ENCODE assay signal across 13 mouse cellular contexts in the genomic region with DNA sequence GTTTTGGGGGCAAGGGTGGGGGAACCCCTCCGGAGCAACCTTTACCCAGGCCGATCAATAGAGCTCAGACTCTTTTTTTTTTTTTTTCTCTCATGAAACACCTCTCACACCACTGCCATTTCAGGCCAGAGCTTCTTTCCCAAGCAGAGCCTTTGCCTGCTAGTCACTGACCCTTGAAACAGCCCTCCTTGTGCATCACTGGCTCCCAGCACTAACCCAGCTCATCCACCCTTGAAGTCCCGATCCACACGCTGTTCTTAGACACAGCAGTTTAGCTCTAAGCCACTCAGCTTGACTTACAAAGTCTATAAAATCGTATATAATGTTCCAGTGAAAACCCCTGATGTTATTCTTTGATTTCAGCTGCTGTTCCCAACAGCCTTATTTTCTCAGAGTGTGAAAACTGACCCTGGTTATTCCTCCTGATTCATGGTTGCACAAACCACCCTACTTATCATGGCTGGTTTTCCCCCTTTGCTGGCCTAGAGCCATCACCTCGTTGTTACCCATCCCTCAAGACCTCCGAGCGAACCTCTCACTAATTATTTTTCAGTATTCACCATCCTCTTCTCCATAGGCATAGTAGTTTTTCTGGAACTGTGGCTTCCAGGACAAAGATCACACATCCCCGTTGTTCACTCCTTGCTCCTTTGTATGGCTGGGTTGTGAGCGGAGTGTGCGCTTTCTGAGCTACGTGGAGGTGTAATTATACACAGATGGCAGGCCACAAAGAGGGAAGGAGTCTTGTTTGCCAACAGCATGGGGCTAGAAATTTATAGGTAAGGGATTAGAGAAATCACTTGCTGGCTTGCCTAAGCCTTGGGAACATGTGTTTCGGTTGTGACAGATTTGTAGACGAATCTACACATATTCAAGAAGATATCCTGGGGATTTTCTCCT.
DNase-seq lines count a peak whose midpoint lies in the region; ATAC-seq and TF ChIP-seq lines count a peak whose summit lies in the region.
"Had no signal": no experiment of that assay in that cellular context is flagged by ENCODE, and none has a peak within 500 bp of the region (broad histone marks: within the 10 kb centered on the region; RNA-seq: fewer than 3 reads in every experiment).

No protein-coding gene starts in this region.

- H3K36me3 ChIP-seq in forebrain, postnatal 0 days (ENCODE audit: insufficient read depth) = no peaks in the 10 kb centered on the region
- H3K36me3 ChIP-seq in midbrain, embryonic 12.5 days = no peaks in the 10 kb centered on the region
- H3K36me3 ChIP-seq: embryonic facial prominence, embryonic 12.5 days; limb, embryonic 15.5 days had no signal

- no peak overlapping the region for H3K9ac ChIP-seq in forebrain, postnatal 0 days
- no peak overlapping the region for H3K9ac ChIP-seq in midbrain, embryonic 12.5 days (replicated peaks)
- H3K9ac ChIP-seq: embryonic facial prominence, embryonic 12.5 days; limb, embryonic 15.5 days had no signal

- ATAC-seq in forebrain, postnatal 0 days = no peak
- ATAC-seq in midbrain, embryonic 12.5 days (ENCODE audit: low FRiP score, low read depth) = no peak
- ATAC-seq in megakaryocyte-erythroid progenitor cell, adult 5-6 weeks (replicated peaks; ENCODE audit: low FRiP score, low TSS enrichment, poor library complexity, severe bottlenecking) = no peak

- no peaks in the 10 kb centered on the region for H3K27me3 ChIP-seq in forebrain, postnatal 0 days (ENCODE audit: insufficient read depth, low read length)
- H3K27me3 ChIP-seq in midbrain, embryonic 12.5 days = 0 out of 2 replicates have a peak, but pooled peaks cover 3% of the 10 kb centered on the region
- H3K27me3 ChIP-seq: embryonic facial prominence, embryonic 12.5 days; limb, embryonic 15.5 days had no signal

- H3K27ac ChIP-seq in forebrain, postnatal 0 days (ENCODE audit: low read depth, low read length) = peak overlapping the region; percentile 80
- peak overlapping the region; percentile 75 for H3K27ac ChIP-seq in midbrain, embryonic 12.5 days (replicated peaks)
- H3K27ac ChIP-seq: embryonic facial prominence, embryonic 12.5 days; limb, embryonic 15.5 days; macrophage had no signal

- no peak overlapping the region for H3K4me3 ChIP-seq in forebrain, postnatal 0 days (ENCODE audit: low read depth, low read length)
- H3K4me3 ChIP-seq in midbrain, embryonic 12.5 days = no peak overlapping the region
- no peak overlapping the region for H3K4me3 ChIP-seq in lung, adult 2 months (replicated peaks; ENCODE audit: extremely low read depth, low read depth, low read length)
- H3K4me3 ChIP-seq: embryonic facial prominence, embryonic 12.5 days; limb, embryonic 15.5 days had no signal

- TF ChIP-seq CTCF in brain, embryonic 14.5 days (IDR thresholded peaks at IDR 0.05; ENCODE audit: borderline replicate concordance, extremely low read depth, insufficient read depth, insufficient read length) = no peak
- no peak for TF ChIP-seq CTCF in forebrain, postnatal 0 days (IDR thresholded peaks at IDR 0.05; ENCODE audit: low read depth)
- no peak for TF ChIP-seq CTCF in lung, adult 2 months (IDR thresholded peaks at IDR 0.05; ENCODE audit: insufficient read depth, low read length)

- peaks cover 11% of the 10 kb centered on the region for H3K4me1 ChIP-seq in forebrain, postnatal 0 days (ENCODE audit: insufficient read depth)
- peaks cover 18% of the 10 kb centered on the region for H3K4me1 ChIP-seq in midbrain, embryonic 12.5 days
- H3K4me1 ChIP-seq in lung, adult 2 months (ENCODE audit: control insufficient read depth, insufficient read depth, low read length) = no peaks in the 10 kb centered on the region

- no peak for TF ChIP-seq POLR2A in brain, embryonic 14.5 days (IDR thresholded peaks at IDR 0.05; ENCODE audit: borderline replicate concordance, extremely low read depth, insufficient read depth, insufficient read length, poor library complexity, severe bottlenecking)
- TF ChIP-seq POLR2A in lung, adult 2 months (IDR thresholded peaks at IDR 0.05; ENCODE audit: borderline replicate concordance, extremely low read depth, low read depth, low read length) = no peak

- 29% methylated on average over 14 of the region's 14 CpGs for WGBS in forebrain, postnatal 0 days
- WGBS in midbrain, embryonic 12.5 days = 52% methylated on average over 14 of the region's 14 CpGs
- WGBS in lung, adult 2 months = 82% methylated on average over 14 of the region's 14 CpGs

- peak; percentile 73 for DNase-seq in brain, embryonic 14.5 days (ENCODE audit: low read depth)
- peak; percentile 27 for DNase-seq in embryo, embryonic 10 days (ENCODE audit: low spot score)
- peak; percentile 33 for DNase-seq in forebrain, postnatal 0 days
- no peak for DNase-seq in gastrocnemius, postnatal 10 days
- DNase-seq in lung, adult 2 months = no peak
- DNase-seq: gastrocnemius, postnatal 36 days; heart, postnatal 14 days; thymus, adult 18-20 months had no signal

- H3K4me2 ChIP-seq in forebrain, postnatal 0 days (ENCODE audit: low read depth) = no peak overlapping the region
- H3K4me2 ChIP-seq in midbrain, embryonic 12.5 days (replicated peaks) = no peak overlapping the region
- H3K4me2 ChIP-seq: embryonic facial prominence, embryonic 12.5 days; limb, embryonic 15.5 days had no signal

- no peaks in the 10 kb centered on the region for H3K9me3 ChIP-seq in forebrain, postnatal 0 days (ENCODE audit: low read length)
- H3K9me3 ChIP-seq in midbrain, embryonic 12.5 days = no peaks in the 10 kb centered on the region
- H3K9me3 ChIP-seq: embryonic facial prominence, embryonic 12.5 days; limb, embryonic 15.5 days had no signal

Comparison
In these comparisons a context has a peak if more than half of its experiments do, and no peak if none do; other contexts are left out.
1. DNase-seq: peak in brain, embryonic 14.5 days (single experiment), embryo, embryonic 10 days (single experiment) and forebrain, postnatal 0 days (single experiment); none in gastrocnemius, postnatal 10 days (single experiment) and lung, adult 2 months (single experiment).